Mouse (Mus musculus): ENCODE measurements at regions not wholly inside any gene's neighbourhood (a gene's known extent, or its start where the extent isn't known, plus 50 kb on each side); places are given as distances from the start of the nearest gene placed in this dataset.

GRCm38 (mm10) chr8:35991936-35992603 is 226.5 kb downstream of the Gm19410 start:
- CTCF ChIA-PET: no interaction called here

- CTCF ChIA-PET: no interaction called here
These were observed 230.9 kb downstream of the Gm19410 start for GRCm38 (mm10) chr8:35996330-35997077.

- CTCF ChIA-PET: no interaction called here
These were observed 234.0 kb downstream of the Gm19410 start for GRCm38 (mm10) chr8:35999584-35999983.

GRCm38 (mm10) chr8:36004387-36004786 is 238.8 kb downstream of the Gm19410 start:
- CTCF ChIA-PET: no interaction called here

- CTCF ChIA-PET: no interaction called here
These were observed 239.9 kb downstream of the Gm19410 start for GRCm38 (mm10) chr8:36005536-36005935.

GRCm38 (mm10) chr8:36007724-36008123 is 242.1 kb downstream of the Gm19410 start:
- CTCF ChIA-PET: no interaction called here

GRCm38 (mm10) chr8:36009565-36009964 is 244.0 kb downstream of the Gm19410 start:
- CTCF ChIA-PET: no interaction called here

- CTCF ChIA-PET: no interaction called here
These were observed 245.0 kb downstream of the Gm19410 start for GRCm38 (mm10) chr8:36010446-36011217.

GRCm38 (mm10) chr8:36014862-36015261 is 249.3 kb downstream of the Gm19410 start:
- CTCF ChIA-PET: no interaction called here

- CTCF ChIA-PET: no interaction called here
These were observed 250.9 kb downstream of the Gm19410 start for GRCm38 (mm10) chr8:36016321-36017114.

- CTCF ChIA-PET: no interaction called here
These were observed 253.6 kb downstream of the Gm19410 start for GRCm38 (mm10) chr8:36018993-36019753.

GRCm38 (mm10) chr8:36019895-36020294 is 254.3 kb downstream of the Gm19410 start:
- CTCF ChIA-PET: interaction anchor here (0.6 kb wide), 1 partner anchor 79 kb away, joined by 6 read pairs; no protein-coding TSS in a partner anchor

GRCm38 (mm10) chr8:36027586-36027985 is 262.0 kb downstream of the Gm19410 start:
- CTCF ChIA-PET: interaction anchor here (0.6 kb wide), 1 partner anchor 116 kb away, joined by 4 read pairs; no protein-coding TSS in a partner anchor

GRCm38 (mm10) chr8:36028121-36028955 is 262.7 kb downstream of the Gm19410 start:
- CTCF ChIA-PET: interaction anchor here (0.6 kb wide), 1 partner anchor 30 kb away, joined by 3 read pairs; no protein-coding TSS in a partner anchor

GRCm38 (mm10) chr8:36029445-36029844 is 263.9 kb downstream of the Gm19410 start:
- CTCF ChIA-PET: no interaction called here

- CTCF ChIA-PET: no interaction called here
These were observed 264.6 kb downstream of the Gm19410 start for GRCm38 (mm10) chr8:36030237-36030636.

- CTCF ChIA-PET: no interaction called here
These were observed 266.6 kb downstream of the Gm19410 start for GRCm38 (mm10) chr8:36031966-36032719.

- CTCF ChIA-PET: no interaction called here
These were observed 269.7 kb downstream of the Gm19410 start for GRCm38 (mm10) chr8:36035339-36035738.

GRCm38 (mm10) chr8:36036271-36036670 is 270.7 kb downstream of the Gm19410 start:
- CTCF ChIA-PET: no interaction called here

All from spleen, embryonic (tissue).